Mouse (Mus musculus): ENCODE results near the gene Dip2a.

DNA sequence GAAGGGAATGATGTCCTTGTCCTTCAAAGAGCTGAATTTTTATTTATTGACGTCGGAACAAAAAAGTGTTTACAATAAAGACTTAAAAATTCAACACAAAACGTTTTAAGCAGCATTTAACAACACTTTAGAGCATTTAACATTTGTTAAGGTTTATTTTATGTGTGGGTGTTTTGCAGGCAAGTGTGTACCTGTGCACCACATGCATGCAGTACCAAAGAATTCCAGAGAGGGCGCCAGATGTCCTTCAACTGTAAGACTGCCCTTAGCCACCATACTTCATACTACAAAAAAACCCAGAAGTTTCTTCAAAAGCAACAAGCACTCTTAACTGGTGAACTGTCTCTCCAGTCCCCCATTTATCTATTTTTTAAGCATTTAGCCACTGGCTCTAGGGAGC, 1.5 kb upstream of the Dip2a start:
- TF ChIP-seq CTCF (conservative IDR thresholded peaks at IDR 0.05; ENCODE audit: insufficient read depth, insufficient read length, low read depth, low read length): peak; percentile 50
- TF ChIP-seq POLR2A (IDR thresholded peaks at IDR 0.05; ENCODE audit: low read depth, low read length): no peak

All from kidney, adult 2 months (tissue).